Mouse (Mus musculus) MEL (cell line): ENCODE measurements at regions not wholly inside any gene's neighbourhood (a gene's known extent, or its start where the extent isn't known, plus 50 kb on each side); places are given as distances from the start of the nearest gene placed in this dataset.

ENCODE experiments used
- DNase-seq: peaks from one replicate; pipeline ENCODE4 v3.0.0; 2011; ENCODE audit warnings: low read depth, low spot score
- H3K27ac ChIP-seq: 2 replicates; pipeline ENCODE4 v1.5.1; 2012; ENCODE audit warnings: low read depth, mild to moderate bottlenecking, control low read depth, low read length, moderate library complexity; ENCODE audit not compliant: control insufficient read depth
- H3K27me3 ChIP-seq, 2 experiments: fragments of 150-350 bp in 1 of 2; sonication (generic) in 1 of 2; 2 replicates each; pipeline ENCODE4 v1.6.1; 2012; ENCODE audit warnings: low read length in 2 of 2, mild to moderate bottlenecking in 2 of 2, improper control_type of control experiment in 1 of 2, moderate library complexity in 1 of 2; ENCODE audit not compliant: insufficient read depth in 2 of 2, control insufficient read depth in 1 of 2
- H3K36me3 ChIP-seq, 2 experiments: 2 replicates each; pipeline ENCODE4 v1.6.1; 2012 to 2014; ENCODE audit warnings: low read length in 2 of 2, improper control_type of control experiment in 1 of 2, inconsistent platforms in 1 of 2, mild to moderate bottlenecking in 1 of 2; ENCODE audit not compliant: insufficient read depth in 2 of 2, control insufficient read depth in 1 of 2
- H3K4me1 ChIP-seq, 2 experiments: fragments of 150-350 bp in 1 of 2; sonication (generic) in 1 of 2; 2 replicates each; pipeline ENCODE4 v1.6.1; 2012; ENCODE audit warnings: low read length in 2 of 2, improper control_type of control experiment in 1 of 2, mild to moderate bottlenecking in 1 of 2; ENCODE audit not compliant: insufficient read depth in 2 of 2, control insufficient read depth in 1 of 2
- H3K4me3 ChIP-seq, 2 experiments: fragments of 150-350 bp in 1 of 2; sonication (generic) in 1 of 2; 2 replicates each; pipeline ENCODE4 v1.5.1; 2012; ENCODE audit warnings: low read depth in 2 of 2, low read length in 2 of 2, mild to moderate bottlenecking in 2 of 2, moderate library complexity in 2 of 2, control low read depth in 1 of 2, improper control_type of control experiment in 1 of 2; ENCODE audit not compliant: control insufficient read depth in 1 of 2, insufficient read depth in 1 of 2
- H3K79me2 ChIP-seq: 2 replicates; pipeline ENCODE4 v1.6.1; 2012; ENCODE audit warnings: mild to moderate bottlenecking, low read length, moderate library complexity; ENCODE audit not compliant: control insufficient read depth, poor library complexity, insufficient read depth
- H3K9ac ChIP-seq: 2 replicates; pipeline ENCODE4 v1.6.1; 2012; ENCODE audit warnings: low read depth, mild to moderate bottlenecking, control low read depth, low read length, moderate library complexity; ENCODE audit not compliant: control insufficient read depth, poor library complexity, severe bottlenecking
- H3K9me3 ChIP-seq: fragments of 150-350 bp; sonication (generic); replicated peaks from 2 replicates; pipeline ENCODE4 v1.6.1; 2012; ENCODE audit warnings: mild to moderate bottlenecking, low read length, improper control_type of control experiment, moderate library complexity; ENCODE audit not compliant: insufficient read depth
- CHD2 ChIP-seq: IDR thresholded peaks from 2 replicates; pipeline ENCODE4 v1.6.1; 2011; ENCODE audit warnings: low read length, improper control_type of control experiment
- E2F4 ChIP-seq: IDR thresholded peaks from 2 replicates; pipeline ENCODE4 v1.6.1; 2011; ENCODE audit warnings: low read depth, low read length, improper control_type of control experiment, borderline replicate concordance
- ELF1 ChIP-seq: IDR thresholded peaks from 2 replicates; pipeline ENCODE4 v1.6.1; 2014; ENCODE audit warnings: low read depth, mild to moderate bottlenecking, inconsistent platforms, low read length, improper control_type of control experiment, moderate library complexity
- GABPA ChIP-seq: IDR thresholded peaks from 2 replicates; pipeline ENCODE4 v1.6.1; 2012; ENCODE audit warnings: low read depth, mild to moderate bottlenecking, inconsistent platforms, low read length, improper control_type of control experiment, moderate library complexity
- GATA1 ChIP-seq: IDR thresholded peaks from 2 replicates; pipeline ENCODE4 v1.6.1; 2011; ENCODE audit warnings: low read depth, low read length, improper control_type of control experiment
- HCFC1 ChIP-seq: IDR thresholded peaks from 2 replicates; pipeline ENCODE4 v1.6.1; 2012; ENCODE audit warnings: low read depth, mild to moderate bottlenecking, inconsistent platforms, low read length, improper control_type of control experiment, moderate library complexity
- JUND ChIP-seq: IDR thresholded peaks from 2 replicates; pipeline ENCODE4 v1.6.1; 2011; ENCODE audit warnings: low read depth, mild to moderate bottlenecking, improper control_type of control experiment, low read length
- MAX ChIP-seq: IDR thresholded peaks from 2 replicates; pipeline ENCODE4 v1.6.1; 2011; ENCODE audit warnings: low read length, improper control_type of control experiment
- MAZ ChIP-seq: IDR thresholded peaks from 2 replicates; pipeline ENCODE4 v1.6.1; 2012; ENCODE audit warnings: low read depth, mild to moderate bottlenecking, inconsistent platforms, low read length, improper control_type of control experiment
- MXI1 ChIP-seq: IDR thresholded peaks from 2 replicates; pipeline ENCODE4 v1.6.1; 2011; ENCODE audit warnings: mild to moderate bottlenecking, low read depth, low read length, improper control_type of control experiment
- NELFE ChIP-seq: IDR thresholded peaks from 2 replicates; pipeline ENCODE4 v1.6.1; 2011; ENCODE audit warnings: low read depth, low read length, improper control_type of control experiment
- POLR2A ChIP-seq, 2 experiments: IDR thresholded peaks; 2 replicates each; pipeline ENCODE4 v1.6.1; 2011 to 2012; ENCODE audit warnings: low read length in 2 of 2, mild to moderate bottlenecking in 2 of 2, control low read depth in 1 of 2, improper control_type of control experiment in 1 of 2, low read depth in 1 of 2, moderate library complexity in 1 of 2; ENCODE audit not compliant: control insufficient read depth in 1 of 2, insufficient read depth in 1 of 2, poor library complexity in 1 of 2
- POLR2AphosphoS5 ChIP-seq: IDR thresholded peaks from 2 replicates; pipeline ENCODE4 v1.6.1; 2012; ENCODE audit warnings: low read depth, borderline replicate concordance, mild to moderate bottlenecking, inconsistent platforms, low read length, moderate library complexity, mixed read lengths
- RAD21 ChIP-seq: IDR thresholded peaks from 2 replicates; pipeline ENCODE4 v1.6.1; 2011; ENCODE audit warnings: mild to moderate bottlenecking, low read depth, low read length, improper control_type of control experiment
- RCOR1 ChIP-seq: IDR thresholded peaks from 2 replicates; pipeline ENCODE4 v1.6.1; 2012; ENCODE audit warnings: low read depth, mild to moderate bottlenecking, inconsistent platforms, low read length, improper control_type of control experiment
- SIN3A ChIP-seq: IDR thresholded peaks from 2 replicates; pipeline ENCODE4 v1.6.1; 2012; ENCODE audit warnings: low read length, improper control_type of control experiment, inconsistent platforms
- SMC3 ChIP-seq: IDR thresholded peaks from 2 replicates; pipeline ENCODE4 v1.6.1; 2011; ENCODE audit warnings: low read depth, low read length, improper control_type of control experiment
- TAL1 ChIP-seq: IDR thresholded peaks from 2 replicates; pipeline ENCODE4 v1.6.1; 2012; ENCODE audit warnings: mild to moderate bottlenecking, inconsistent platforms, low read length, moderate library complexity, mixed read lengths
- TCF12 ChIP-seq: IDR thresholded peaks from 2 replicates; pipeline ENCODE4 v1.6.1; 2014; ENCODE audit warnings: low read depth, mild to moderate bottlenecking, inconsistent platforms, low read length, improper control_type of control experiment, moderate library complexity
- USF2 ChIP-seq, 2 experiments: IDR thresholded peaks; 2 replicates each; pipeline ENCODE4 v1.6.1; 2011 to 2012; ENCODE audit warnings: improper control_type of control experiment in 2 of 2, low read length in 2 of 2, borderline replicate concordance in 1 of 2, inconsistent platforms in 1 of 2, low read depth in 1 of 2, mild to moderate bottlenecking in 1 of 2; ENCODE audit not compliant: insufficient read depth in 1 of 2
- ZC3H11A ChIP-seq: IDR thresholded peaks from 2 replicates; pipeline ENCODE4 v1.6.1; 2012; ENCODE audit warnings: low read depth, mild to moderate bottlenecking, inconsistent platforms, low read length, improper control_type of control experiment
- ZMIZ1 ChIP-seq: IDR thresholded peaks from 2 replicates; pipeline ENCODE4 v1.6.1; 2012; ENCODE audit warnings: low read depth, mild to moderate bottlenecking, inconsistent platforms, low read length, improper control_type of control experiment, moderate library complexity

GRCm38 (mm10) chr5:148714807-148715206 lies 162.2 kb upstream of the Ubl3 start:
- no peak overlapping the region for H3K4me3 ChIP-seq
- TF ChIP-seq GABPA (no peak), POLR2A (IDR thresholded peaks at IDR 0.05; ENCODE audit: control insufficient read depth in 1 of 2, insufficient read depth in 1 of 2, low read depth in 1 of 2, low read length in 2 of 2, poor library complexity in 1 of 2) (no peak), HCFC1 (no peak), RAD21 (no peak), MAZ (no peak), TAL1 (no peak), TCF12 (no peak)
- DNase-seq: no peak
- no peaks in the 10 kb centered on the region for H3K36me3 ChIP-seq
- H3K9ac ChIP-seq: no peak overlapping the region
- H3K27ac ChIP-seq: no peak overlapping the region
- H3K4me1 ChIP-seq: no peaks in the 10 kb centered on the region
- no peaks in the 10 kb centered on the region for H3K79me2 ChIP-seq
- H3K27me3 ChIP-seq: no peaks in the 10 kb centered on the region
- no peaks in the 10 kb centered on the region for H3K9me3 ChIP-seq

- DNase-seq: no peak
- no peaks in the 10 kb centered on the region for H3K79me2 ChIP-seq
- no peak overlapping the region for H3K27ac ChIP-seq
- no peaks in the 10 kb centered on the region for H3K27me3 ChIP-seq
- TF ChIP-seq GATA1 (no peak), RCOR1 (no peak)
- no peaks in the 10 kb centered on the region for H3K9me3 ChIP-seq
- H3K9ac ChIP-seq: no peak overlapping the region
- no peak overlapping the region for H3K4me3 ChIP-seq
- no peaks in the 10 kb centered on the region for H3K4me1 ChIP-seq
- no peaks in the 10 kb centered on the region for H3K36me3 ChIP-seq
Observed at GRCm38 (mm10) chr5:148713796-148714195, 161.2 kb upstream of the Ubl3 start.

GRCm38 (mm10) chr5:148713039-148713438 lies 160.4 kb upstream of the Ubl3 start:
- no peak for DNase-seq
- no peaks in the 10 kb centered on the region for H3K9me3 ChIP-seq
- H3K4me3 ChIP-seq: no peak overlapping the region
- no peaks in the 10 kb centered on the region for H3K36me3 ChIP-seq
- TF ChIP-seq MXI1 (no peak), GABPA (no peak), MAX (no peak), CHD2 (no peak), ELF1 (no peak), E2F4 (no peak), POLR2AphosphoS5 (no peak), SMC3 (no peak), ZMIZ1 (no peak), USF2 (IDR thresholded peaks at IDR 0.05; ENCODE audit: borderline replicate concordance in 1 of 2, insufficient read depth in 1 of 2, low read depth in 1 of 2, low read length in 2 of 2) (no peak), RCOR1 (no peak), TCF12 (no peak), TAL1 (no peak), JUND (no peak), SIN3A (no peak), ZC3H11A (no peak), NELFE (no peak)
- H3K4me1 ChIP-seq: no peaks in the 10 kb centered on the region
- H3K27me3 ChIP-seq: no peaks in the 10 kb centered on the region
- no peaks in the 10 kb centered on the region for H3K79me2 ChIP-seq
- no peak overlapping the region for H3K27ac ChIP-seq
- H3K9ac ChIP-seq: no peak overlapping the region
